Mouse (Mus musculus) small intestine, adult 2 months (tissue): Measurements from ENCODE around the gene Fcor. TPM values are rescaled to one million over a fixed set of nuclear protein-coding genes. Genes with fewer than 3 reads are reported as not detected.

ENCODE experiments used
- H3K27ac ChIP-seq: fragments of 200-500 bp; 2 replicates; pipeline ENCODE4 v1.5.1; 2012; ENCODE audit warnings: low read depth, low read length, control low read depth, inconsistent platforms; ENCODE audit not compliant: insufficient read depth
- H3K27me3 ChIP-seq: fragments of 200-500 bp; 2 replicates; pipeline ENCODE4 v1.6.1; 2012; ENCODE audit warnings: mild to moderate bottlenecking, moderate library complexity, low read length, inconsistent platforms; ENCODE audit not compliant: control insufficient read depth, insufficient read depth
- H3K36me3 ChIP-seq: fragments of 200-500 bp; 2 replicates; pipeline ENCODE4 v1.6.1; 2012; ENCODE audit warnings: mild to moderate bottlenecking, low read length, control low read depth, inconsistent platforms; ENCODE audit not compliant: control insufficient read depth, insufficient read depth
- H3K4me1 ChIP-seq: fragments of 200-500 bp; 2 replicates; pipeline ENCODE4 v1.6.1; 2012; ENCODE audit warnings: low read length, inconsistent platforms, mixed read lengths; ENCODE audit not compliant: control insufficient read depth, insufficient read depth, insufficient read length
- H3K4me3 ChIP-seq: fragments of 200-500 bp; 2 replicates; pipeline ENCODE4 v1.5.1; 2012; ENCODE audit warnings: low read depth, mild to moderate bottlenecking, control low read depth, inconsistent platforms, low read length, moderate library complexity
- CTCF ChIP-seq: fragments of 200-500 bp; IDR thresholded peaks from 2 replicates; pipeline ENCODE4 v1.5.1; 2012; ENCODE audit warnings: low read depth, mild to moderate bottlenecking, control low read depth, inconsistent platforms, low read length, moderate library complexity, mixed read lengths; ENCODE audit not compliant: insufficient replicate concordance, insufficient read length; ENCODE audit errors: extremely low read depth
- POLR2A ChIP-seq: fragments of 200-500 bp; IDR thresholded peaks from 2 replicates; pipeline ENCODE4 v1.6.1; 2012; ENCODE audit warnings: low read depth, mild to moderate bottlenecking, control low read depth, inconsistent platforms, low read length, moderate library complexity
- WGBS: fragments of 180-500 bp; shearing (Covaris S2); methylation state at CpG from one replicate; pipeline ENCODE4 v1.1.7; 2018; 5-methylcytosine and 5-hydroxymethylcytosine counted together
- polyA plus RNA-seq: library from polyadenylated mRNA; depleted of rRNA; stranded (reverse); fragments of >200 nt; gene quantifications from 2 replicates; pipeline ENCODE4 v1.2.3, GENCODE M21; 2012; rRNA removed

Fcor gene
- polyA plus RNA-seq, 1 experiment: not detected

GRCm38 (mm10) chr8:3621199-3621970 lies 50.8 kb downstream of the Fcor start, which contains the start of the genes Xab2 and Pet100:
TSS of gene Xab2 (minus strand) at chr8:3621316.
TSS of gene Pet100 (plus strand) at chr8:3621548.
- TF ChIP-seq POLR2A (peak; percentile 44; the same call in 1 of the 2 replicates), CTCF (no peak)
- Histone ChIP-seq H3K27ac (no peak within 1 kb of the TSS), H3K4me3 (peak within 1 kb of the TSS; percentile 73), H3K27me3 (no peaks in the 10 kb centered on the region), H3K4me1 (peaks cover 6% of the 10 kb centered on the region; the same call in 1 of the 2 replicates), H3K36me3 (peaks cover 18% of the 10 kb centered on the region)
- under 1% methylated on average over 37 of the region's 37 CpGs for WGBS

Other genes starting within 250 kb of the Fcor start
- 9.6 and 13.0 TPM in 2 replicates for gene Pex11g, start 204.7 kb downstream of the Fcor start, polyA plus RNA-seq
- 0.08 and 0.11 TPM in 2 replicates for gene Tex45, start 201.5 kb downstream of the Fcor start, polyA plus RNA-seq
- gene Zfp358, start 179.2 kb downstream of the Fcor start, polyA plus RNA-seq: 20.2 and 40.0 TPM in 2 replicates
- gene Mcoln1, start 171.9 kb downstream of the Fcor start, polyA plus RNA-seq: 123 and 389 TPM in 2 replicates
- gene Pnpla6, start 157.0 kb downstream of the Fcor start, polyA plus RNA-seq: 40.3 and 88.6 TPM in 2 replicates
- 0.51 and 3.4 TPM in 2 replicates for gene C330021F23Rik, start 104.4 kb downstream of the Fcor start, polyA plus RNA-seq
- 58.8 and 136 TPM in 2 replicates for gene Camsap3, start 85.1 kb downstream of the Fcor start, polyA plus RNA-seq
- gene Xab2, start 51.0 kb downstream of the Fcor start, polyA plus RNA-seq: 18.1 and 44.3 TPM in 2 replicates
- 1.8 and 2.5 TPM in 2 replicates for gene Pet100, start 50.8 kb downstream of the Fcor start, polyA plus RNA-seq
- gene Pcp2, start 46.8 kb downstream of the Fcor start, polyA plus RNA-seq: not detected in 2 replicates
- 134 and 330 TPM in 2 replicates for gene Stxbp2, start 41.4 kb downstream of the Fcor start, polyA plus RNA-seq
- gene Retn, start 16.6 kb downstream of the Fcor start, polyA plus RNA-seq: 0.23 and 0.38 TPM in 2 replicates
- gene Mcemp1, start 6.6 kb downstream of the Fcor start, polyA plus RNA-seq: 0.14 TPM in 1 of 2 replicates, not detected in the other
- gene Trappc5, start 3.9 kb upstream of the Fcor start, polyA plus RNA-seq: 17.9 and 32.1 TPM in 2 replicates
- gene Fcer2a, start 21.8 kb upstream of the Fcor start, polyA plus RNA-seq: 1.0 and 4.4 TPM in 2 replicates
- gene Clec4g, start 48.3 kb upstream of the Fcor start, polyA plus RNA-seq: 0.11 TPM in 1 of 2 replicates, not detected in the other
- 0.46 and 0.91 TPM in 2 replicates for gene Cd209a, start 76.6 kb upstream of the Fcor start, polyA plus RNA-seq
- gene Cd209e, start 181.9 kb upstream of the Fcor start, polyA plus RNA-seq: not detected in 2 replicates
- 0.56 TPM in 1 of 2 replicates, not detected in the other for gene Cd209d, start 206.2 kb upstream of the Fcor start, polyA plus RNA-seq